Mouse (Mus musculus): ENCODE measurements around the gene Cd164l2. TPM values are rescaled to one million over a fixed set of nuclear protein-coding genes. Genes with fewer than 3 reads are reported as not detected.

Cd164l2 gene
- polyA plus RNA-seq, 1 experiment = not detected

DNA sequence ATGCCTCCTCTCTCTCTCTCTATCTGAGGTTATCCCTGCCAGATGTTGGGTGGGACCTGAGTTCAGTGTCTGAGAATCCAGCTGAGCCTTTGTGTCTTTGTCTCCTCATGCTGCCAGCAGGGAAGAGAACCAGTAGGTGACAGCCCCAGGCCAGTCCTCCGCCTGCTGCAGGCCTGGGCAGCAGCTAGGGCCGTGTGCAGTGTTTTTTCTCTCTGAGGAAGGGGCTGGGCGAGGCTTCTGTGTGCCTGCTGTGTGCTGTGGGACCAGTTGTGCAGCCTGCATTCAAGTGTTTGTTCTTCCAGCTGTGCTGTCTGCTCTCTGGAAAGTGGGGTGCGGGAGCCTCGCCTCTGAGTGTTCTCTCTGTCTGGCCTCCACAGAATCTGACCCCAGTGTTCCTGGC lies 11.9 kb downstream of the Cd164l2 start:
- Histone ChIP-seq H3K27ac (ENCODE audit: insufficient read depth, low read depth, low read length) (no peak overlapping the region), H3K4me3 (ENCODE audit: insufficient read depth, low read depth, low read length) (no peak overlapping the region), H3K4me1 (ENCODE audit: control insufficient read depth, insufficient read depth, low read length) (peaks cover 14% of the 10 kb centered on the region)
- TF ChIP-seq CTCF (IDR thresholded peaks at IDR 0.05; ENCODE audit: insufficient read depth, low read depth, low read length) (no peak), POLR2A (IDR thresholded peaks at IDR 0.05; ENCODE audit: insufficient read depth, low read depth, low read length) (no peak)
- 64% methylated on average over 5 of the region's 5 CpGs for WGBS

DNA sequence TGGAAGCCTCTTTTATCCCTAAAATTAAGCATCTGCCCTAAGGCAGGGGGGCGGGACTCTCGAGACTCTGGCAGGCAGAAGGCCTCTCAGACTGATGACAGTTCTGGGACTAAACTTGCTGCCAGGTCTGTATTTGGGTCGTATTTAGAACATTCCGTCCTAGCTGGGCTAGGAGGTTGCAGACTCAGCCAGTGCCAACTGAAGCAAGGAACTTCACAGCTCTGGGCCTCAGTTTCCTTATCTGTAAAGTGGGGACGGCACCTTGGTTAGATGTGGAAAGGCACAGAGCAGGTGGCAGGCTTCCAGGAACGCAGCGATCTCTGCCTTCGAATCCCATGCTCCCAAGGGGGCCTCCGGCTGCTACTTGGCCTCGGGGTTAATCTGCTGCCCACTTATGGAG lies 14.1 kb downstream of the Cd164l2 start:
- Histone ChIP-seq H3K4me3 (ENCODE audit: insufficient read depth, low read depth, low read length) (no peak overlapping the region), H3K27ac (ENCODE audit: insufficient read depth, low read depth, low read length) (no peak overlapping the region), H3K4me1 (ENCODE audit: control insufficient read depth, insufficient read depth, low read length) (peaks cover 8% of the 10 kb centered on the region; the same call in 1 of the 2 replicates)
- TF ChIP-seq CTCF (IDR thresholded peaks at IDR 0.05; ENCODE audit: insufficient read depth, low read depth, low read length) = no peak
- no peak for TF ChIP-seq POLR2A (IDR thresholded peaks at IDR 0.05; ENCODE audit: insufficient read depth, low read depth, low read length)
- 64% methylated on average over 10 of the region's 10 CpGs for WGBS

DNA sequence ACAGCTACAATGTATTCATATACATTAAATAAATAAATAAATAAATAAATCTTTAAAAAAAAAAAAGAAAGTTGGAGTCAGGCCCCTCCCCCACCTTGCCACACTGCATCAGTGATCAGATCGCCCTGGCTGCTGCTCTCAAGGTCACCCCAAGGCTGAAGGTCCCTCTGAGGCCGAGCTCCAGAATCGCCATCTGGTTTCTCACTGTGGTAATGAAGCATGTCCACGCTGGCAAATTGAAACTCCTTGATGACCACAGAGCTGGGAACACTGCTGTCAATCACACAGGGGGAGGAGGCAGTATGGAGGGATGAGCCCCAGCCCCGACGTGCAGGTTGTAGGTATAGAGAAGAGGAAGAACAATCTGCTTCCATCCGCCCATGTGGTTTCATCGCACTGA lies 15.7 kb downstream of the Cd164l2 start:
- TF ChIP-seq POLR2A (IDR thresholded peaks at IDR 0.05; ENCODE audit: insufficient read depth, low read depth, low read length) (no peak), CTCF (IDR thresholded peaks at IDR 0.05; ENCODE audit: insufficient read depth, low read depth, low read length) (no peak)
- no peak overlapping the region for H3K4me3 ChIP-seq (ENCODE audit: insufficient read depth, low read depth, low read length)
- peaks cover 5% of the 10 kb centered on the region; the same call in 1 of the 2 replicates for H3K4me1 ChIP-seq (ENCODE audit: control insufficient read depth, insufficient read depth, low read length)
- H3K27ac ChIP-seq (ENCODE audit: insufficient read depth, low read depth, low read length) = no peak overlapping the region
- 74% methylated on average over 8 of the region's 8 CpGs for WGBS

DNA sequence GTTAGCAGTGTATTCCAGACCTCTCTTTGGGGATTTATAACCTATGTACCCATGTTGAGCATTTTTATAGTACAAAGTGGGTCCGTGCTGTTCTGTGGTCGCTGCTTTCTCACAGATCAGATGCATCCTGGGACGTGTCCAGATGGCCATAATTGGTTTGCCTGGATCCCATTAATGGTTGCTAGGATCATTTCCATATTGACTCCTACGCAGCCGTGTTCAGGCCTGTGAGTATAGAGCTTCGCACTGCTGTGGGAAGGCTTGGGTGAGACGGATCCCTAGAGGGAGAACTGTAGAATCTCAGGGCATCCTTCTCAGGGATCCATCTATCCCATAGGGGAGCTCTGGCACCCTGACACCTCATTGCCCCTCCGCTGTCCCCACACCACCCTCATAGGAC lies 17.7 kb downstream of the Cd164l2 start:
- Histone ChIP-seq H3K4me3 (ENCODE audit: insufficient read depth, low read depth, low read length) (no peak overlapping the region), H3K4me1 (ENCODE audit: control insufficient read depth, insufficient read depth, low read length) (no peaks in the 10 kb centered on the region), H3K27ac (ENCODE audit: insufficient read depth, low read depth, low read length) (no peak overlapping the region)
- WGBS = 84% methylated on average over 8 of the region's 8 CpGs
- no peak for TF ChIP-seq CTCF (IDR thresholded peaks at IDR 0.05; ENCODE audit: insufficient read depth, low read depth, low read length)
- TF ChIP-seq POLR2A (IDR thresholded peaks at IDR 0.05; ENCODE audit: insufficient read depth, low read depth, low read length) = no peak

- Histone ChIP-seq H3K27ac (ENCODE audit: insufficient read depth, low read depth, low read length) (no peak overlapping the region), H3K4me3 (ENCODE audit: insufficient read depth, low read depth, low read length) (no peak overlapping the region), H3K4me1 (ENCODE audit: control insufficient read depth, insufficient read depth, low read length) (no peaks in the 10 kb centered on the region)
- TF ChIP-seq POLR2A (IDR thresholded peaks at IDR 0.05; ENCODE audit: insufficient read depth, low read depth, low read length) (no peak), CTCF (IDR thresholded peaks at IDR 0.05; ENCODE audit: insufficient read depth, low read depth, low read length) (no peak)
- 43% methylated on average over 10 of the region's 10 CpGs for WGBS
Measured at GRCm38 (mm10) chr4:133233285-133233976, 21.5 kb downstream of the Cd164l2 start.

GRCm38 (mm10) chr4:133234771-133235170 lies 22.8 kb downstream of the Cd164l2 start:
- Histone ChIP-seq H3K4me3 (ENCODE audit: insufficient read depth, low read depth, low read length) (no peak overlapping the region), H3K4me1 (ENCODE audit: control insufficient read depth, insufficient read depth, low read length) (no peaks in the 10 kb centered on the region), H3K27ac (ENCODE audit: insufficient read depth, low read depth, low read length) (no peak overlapping the region)
- no peak for TF ChIP-seq POLR2A (IDR thresholded peaks at IDR 0.05; ENCODE audit: insufficient read depth, low read depth, low read length)
- no peak for TF ChIP-seq CTCF (IDR thresholded peaks at IDR 0.05; ENCODE audit: insufficient read depth, low read depth, low read length)
- 59% methylated on average over 5 of the region's 5 CpGs for WGBS

DNA sequence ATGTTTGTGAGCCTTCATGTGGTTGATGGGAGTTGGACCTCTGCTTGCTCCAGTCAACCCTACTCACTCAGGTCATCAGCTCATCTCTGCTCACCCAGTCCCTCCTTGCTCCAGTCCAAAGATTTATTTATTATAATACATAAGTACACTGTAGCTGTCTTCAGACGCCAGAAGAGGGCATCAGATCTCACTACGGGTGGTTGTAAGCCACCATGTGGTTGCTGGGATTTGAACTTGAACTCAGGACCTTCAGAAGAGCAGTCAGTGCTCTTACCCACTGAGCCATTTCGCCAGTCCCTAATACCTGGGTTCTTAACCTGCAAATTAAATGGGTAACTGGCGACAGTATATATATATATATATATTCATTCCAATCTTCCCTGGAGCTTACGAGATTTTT lies 23.5 kb downstream of the Cd164l2 start:
- no peak overlapping the region for H3K4me3 ChIP-seq (ENCODE audit: insufficient read depth, low read depth, low read length)
- H3K4me1 ChIP-seq (ENCODE audit: control insufficient read depth, insufficient read depth, low read length) = peaks cover 2% of the 10 kb centered on the region
- H3K27ac ChIP-seq (ENCODE audit: insufficient read depth, low read depth, low read length) = no peak overlapping the region
- TF ChIP-seq POLR2A (IDR thresholded peaks at IDR 0.05; ENCODE audit: insufficient read depth, low read depth, low read length) (no peak), CTCF (IDR thresholded peaks at IDR 0.05; ENCODE audit: insufficient read depth, low read depth, low read length) (no peak)
- 83% methylated on average over 5 of the region's 5 CpGs for WGBS

DNA sequence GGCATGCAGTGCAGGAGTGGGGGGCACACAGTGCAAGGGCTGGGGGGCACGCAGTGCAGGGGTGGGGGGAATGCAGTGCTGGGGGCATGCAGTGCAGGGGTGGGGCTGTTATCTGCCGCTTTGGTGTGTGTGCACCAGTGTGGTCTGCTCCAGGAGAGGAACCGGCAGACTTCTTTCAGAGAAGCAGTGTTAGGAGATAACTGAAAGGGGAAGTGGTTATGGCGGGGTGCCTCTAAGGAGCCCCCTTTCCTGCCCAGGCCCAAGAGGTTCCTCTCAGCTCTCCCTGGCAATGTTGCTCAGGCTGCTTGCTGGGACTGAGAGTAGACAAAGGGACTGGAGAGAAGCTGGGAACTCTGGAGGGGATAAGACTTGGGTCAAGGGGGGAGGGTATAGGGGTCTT lies 26.0 kb downstream of the Cd164l2 start:
- no peak overlapping the region for H3K27ac ChIP-seq (ENCODE audit: insufficient read depth, low read depth, low read length)
- 86% methylated on average over 4 of the region's 4 CpGs for WGBS
- H3K4me3 ChIP-seq (ENCODE audit: insufficient read depth, low read depth, low read length) = no peak overlapping the region
- H3K4me1 ChIP-seq (ENCODE audit: control insufficient read depth, insufficient read depth, low read length) = peaks cover 8% of the 10 kb centered on the region
- TF ChIP-seq POLR2A (IDR thresholded peaks at IDR 0.05; ENCODE audit: insufficient read depth, low read depth, low read length) = no peak
- no peak for TF ChIP-seq CTCF (IDR thresholded peaks at IDR 0.05; ENCODE audit: insufficient read depth, low read depth, low read length)

DNA sequence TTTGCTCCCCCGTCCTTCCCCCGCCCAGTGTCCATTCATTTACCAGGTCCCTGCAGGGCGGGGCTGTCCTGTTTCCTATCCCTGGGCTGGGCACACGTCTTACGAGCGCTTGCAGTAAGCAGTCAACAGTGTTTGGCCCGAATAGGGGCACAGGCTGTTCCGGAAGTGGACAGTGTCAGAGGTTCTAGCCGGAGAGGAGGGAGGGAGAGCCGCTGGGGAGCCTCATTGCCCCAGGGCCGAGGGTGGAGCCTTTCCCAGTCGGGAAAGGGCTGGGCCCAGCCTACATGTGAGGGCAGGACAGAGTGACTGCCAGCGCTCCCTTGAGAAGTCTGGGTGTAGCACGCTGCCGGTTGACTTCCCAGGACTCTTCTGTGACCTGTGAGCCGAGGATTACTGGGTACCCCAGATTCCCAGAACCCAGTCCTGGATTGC lies 28.6 kb downstream of the Cd164l2 start, which contains the start of gene Map3k6:
Map3k6 (plus strand) TSS at position 329 of the 432 bp plus-strand sequence.
- TF ChIP-seq CTCF (IDR thresholded peaks at IDR 0.05; ENCODE audit: insufficient read depth, low read depth, low read length) (no peak), POLR2A (IDR thresholded peaks at IDR 0.05; ENCODE audit: insufficient read depth, low read depth, low read length) (no peak)
- Histone ChIP-seq H3K4me1 (ENCODE audit: control insufficient read depth, insufficient read depth, low read length) (peaks cover 8% of the 10 kb centered on the region), H3K27ac (ENCODE audit: insufficient read depth, low read depth, low read length) (peak within 1 kb of the TSS; percentile 21; the same call in 1 of the 2 replicates), H3K4me3 (ENCODE audit: insufficient read depth, low read depth, low read length) (peak within 1 kb of the TSS; percentile 71)
- 31% methylated on average over 16 of the region's 16 CpGs for WGBS
